Mouse (Mus musculus): Measurements from ENCODE around the gene Dlgap4.

DNA sequence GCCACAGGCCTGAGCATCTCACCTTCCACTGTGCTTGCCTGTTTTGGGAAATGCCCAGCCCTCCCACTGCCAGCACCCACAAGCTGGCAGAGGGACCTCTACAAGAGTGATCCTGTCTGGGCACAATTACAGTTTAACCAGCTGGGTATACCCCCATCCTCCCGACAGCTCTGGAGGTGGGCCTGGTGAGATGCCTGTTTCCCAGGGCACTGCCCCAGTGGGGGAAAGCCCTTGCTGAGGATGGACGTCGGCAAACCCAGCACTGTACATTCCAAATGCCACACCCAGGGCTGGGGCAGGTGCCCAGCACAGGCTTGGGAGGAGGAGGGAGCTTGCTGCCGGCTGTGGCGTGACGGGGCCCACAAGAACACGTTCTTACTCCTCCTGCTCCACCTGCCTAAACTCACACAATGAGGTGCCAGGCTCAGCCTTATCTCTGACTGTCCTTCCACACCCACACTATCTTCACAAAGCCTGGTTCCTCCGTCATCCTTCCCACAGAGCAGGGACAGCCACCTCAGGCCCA, 51.6 kb downstream of the Dlgap4 start:
- TF ChIP-seq CTCF (IDR thresholded peaks at IDR 0.05; ENCODE audit: low read depth, low read length), result no peak
- no peak for TF ChIP-seq POLR2A (IDR thresholded peaks at IDR 0.05; ENCODE audit: borderline replicate concordance, low read depth, low read length)
